In the genomic region with DNA sequence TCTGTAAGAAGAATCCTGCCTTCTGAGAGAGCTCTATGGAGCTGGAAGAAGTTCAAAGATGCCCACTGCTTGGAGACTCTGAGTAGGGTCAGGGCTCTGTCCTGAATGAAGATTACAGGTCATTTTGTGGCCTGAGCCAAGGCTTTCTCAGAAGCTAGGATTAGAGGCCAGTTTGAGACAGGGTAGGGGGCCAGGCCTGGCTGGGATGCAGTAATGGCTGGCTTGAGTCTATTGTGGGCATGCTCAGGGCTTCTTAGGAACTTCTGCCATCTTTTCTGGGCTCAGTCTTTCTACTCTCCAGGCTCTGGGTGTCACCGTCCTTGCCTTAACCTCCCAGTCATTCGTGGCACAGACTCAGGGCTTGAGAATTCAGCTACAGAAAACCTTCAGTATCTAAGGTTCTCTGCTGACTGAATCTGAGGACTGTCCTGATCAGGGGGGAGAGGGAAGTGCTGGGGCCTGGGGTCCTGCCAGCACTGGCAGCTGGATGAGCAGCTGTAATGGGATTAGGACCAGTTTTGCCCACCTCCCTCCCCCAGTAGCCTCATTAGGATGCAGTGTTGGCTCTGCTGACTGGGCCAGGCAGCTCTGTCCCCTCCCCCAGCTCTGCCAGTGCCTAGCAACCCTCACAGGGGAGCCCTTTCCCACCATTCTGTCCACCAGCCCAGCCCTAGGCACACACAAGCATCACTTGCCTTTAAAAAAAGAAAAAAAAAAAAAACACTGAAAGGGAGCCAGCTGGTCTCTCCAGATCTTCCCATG, we compare ENCODE assay signal across 8 mouse cellular contexts. TPM values are rescaled to one million over a fixed set of nuclear protein-coding genes. Genes with fewer than 3 reads are reported as not detected.
DNase-seq lines count a peak whose midpoint lies in the region; ATAC-seq lines count a peak whose summit lies in the region.

No protein-coding gene starts in this region.

- DNase-seq in cerebellum, adult 11-12 months, result peak; percentile 54
- DNase-seq in cerebellum, postnatal 36 days, result no peak
- DNase-seq in embryo, embryonic 10.5 days (ENCODE audit: low spot score), result peak; percentile 75
- DNase-seq in neural tube, embryonic 10.5 days (ENCODE audit: extremely low spot score, low spot score), result peak; percentile 42
- no peak for DNase-seq in adrenal gland, postnatal 14 days
- no peak for DNase-seq in spleen, postnatal 10 days (ENCODE audit: low spot score in 2 of 2)
- no peak for DNase-seq in adrenal gland, adult 2 months

- peaks cover 15% of the 10 kb centered on the region for H3K4me1 ChIP-seq in hindbrain, embryonic 15.5 days (replicated peaks)

- no peak overlapping the region for H3K4me2 ChIP-seq in hindbrain, embryonic 15.5 days

- H3K9me3 ChIP-seq in hindbrain, embryonic 15.5 days, result no peaks in the 10 kb centered on the region

- H3K9ac ChIP-seq in hindbrain, embryonic 15.5 days, result no peak overlapping the region

- WGBS in hindbrain, embryonic 15.5 days, result 9% methylated on average over 2 of the region's 2 CpGs

- no peaks in the 10 kb centered on the region for H3K27me3 ChIP-seq in hindbrain, embryonic 15.5 days

- peak overlapping the region; percentile 81 for H3K27ac ChIP-seq in hindbrain, embryonic 15.5 days (replicated peaks)

- H3K36me3 ChIP-seq in hindbrain, embryonic 15.5 days, result no peaks in the 10 kb centered on the region

- H3K4me3 ChIP-seq in hindbrain, embryonic 15.5 days, result no peak overlapping the region

- ATAC-seq in hindbrain, embryonic 15.5 days (ENCODE audit: low FRiP score, low read depth), result peak; percentile 92

RNA-seq across cellular contexts. Expression of gene Adcyap1r1, which starts 7.7 kb away (rescaled TPM):
- 60.0 and 64.1 TPM in 2 replicates for polyA plus RNA-seq in hindbrain, embryonic 15.5 days (2015; fragmentation: Nextera tagmentation; extraction: Ambion mirVana)
- 29.5 and 37.0 TPM in 2 replicates for total RNA-seq in adrenal gland, postnatal 14 days (2021)
- total RNA-seq in adrenal gland, adult 2 months (2021), result 10 to 100 TPM; 24.4 to 40.6 TPM
- 25.6 and 25.9 TPM in 2 replicates for polyA plus RNA-seq in adrenal gland, adult 2 months (2012; rRNA removed)

Comparison
In these comparisons a context has a peak if more than half of its experiments do, and no peak if none do; other contexts are left out.
1. DNase-seq: peak in cerebellum, adult 11-12 months (single experiment), embryo, embryonic 10.5 days (single experiment) and neural tube, embryonic 10.5 days (single experiment); none in cerebellum, postnatal 36 days (0 of 2), adrenal gland, postnatal 14 days (single experiment), spleen, postnatal 10 days (0 of 2) and adrenal gland, adult 2 months (single experiment).